Mouse (Mus musculus) midbrain, embryonic 11.5 days (tissue): ENCODE data around the gene Sh3gl3. TPM values are rescaled to one million over a fixed set of nuclear protein-coding genes. Genes with fewer than 3 reads are reported as not detected.
A peak's percentile ranks its signal among the peaks of the same experiment; 100 is the strongest.

Experiments
- ATAC-seq: fragments of 200-750 bp; cut with Nextera tagmentation; 2 replicates; pipeline ENCODE4 v1.8.0; 2017; ENCODE audit warnings: moderate TSS enrichment, moderate library complexity; ENCODE audit not compliant: low FRiP score
- DNase-seq: peaks from one replicate; pipeline ENCODE4 v3.0.0; 2015; ENCODE audit warnings: low spot score; ENCODE audit errors: missing footprints
- H3K27ac ChIP-seq: fragments of 300-500 bp; sonication (generic); 2 replicates; pipeline ENCODE4 v1.5.1; 2014; ENCODE audit warnings: low read depth, low read length
- H3K27me3 ChIP-seq: fragments of 300-500 bp; sonication (generic); 2 replicates; pipeline ENCODE4 v1.6.1; 2014; ENCODE audit warnings: mild to moderate bottlenecking, low read length, moderate library complexity, mixed read lengths; ENCODE audit not compliant: control insufficient read depth, insufficient read depth
- H3K36me3 ChIP-seq: fragments of 300-500 bp; sonication (generic); 2 replicates; pipeline ENCODE4 v1.6.1; 2014; ENCODE audit warnings: mild to moderate bottlenecking, low read length, moderate library complexity, mixed read lengths; ENCODE audit not compliant: control insufficient read depth, insufficient read depth
- H3K4me1 ChIP-seq: fragments of 300-500 bp; sonication (generic); 2 replicates; pipeline ENCODE4 v1.6.1; 2014; ENCODE audit warnings: low read length; ENCODE audit not compliant: control insufficient read depth, insufficient read depth
- H3K4me2 ChIP-seq: fragments of 300-500 bp; sonication (generic); 2 replicates; pipeline ENCODE4 v1.6.1; 2014; ENCODE audit warnings: mild to moderate bottlenecking, moderate library complexity
- H3K4me3 ChIP-seq: fragments of 300-500 bp; sonication (generic); 2 replicates; pipeline ENCODE4 v1.5.1; 2014; ENCODE audit warnings: low read depth, low read length
- H3K9ac ChIP-seq: fragments of 300-500 bp; sonication (generic); 2 replicates; pipeline ENCODE4 v1.6.1; 2014; ENCODE audit warnings: low read length
- H3K9me3 ChIP-seq: fragments of 300-500 bp; sonication (generic); 2 replicates; pipeline ENCODE4 v1.6.1; 2016; ENCODE audit warnings: low read length; ENCODE audit not compliant: control insufficient read depth
- WGBS: fragments of 180-500 bp; shearing (Covaris S2); extraction: QIAGEN DNeasy Blood & Tissue Kit; methylation state at CpG from one replicate; pipeline ENCODE4 v1.1.7; 2014; 5-methylcytosine and 5-hydroxymethylcytosine counted together
- polyA plus RNA-seq: library from polyadenylated mRNA; unstranded; fragments of >200 nt; fragmentation: Nextera tagmentation; extraction: Ambion mirVana; gene quantifications from 2 replicates; pipeline ENCODE4 v1.2.1, GENCODE M21; 2014

Sh3gl3 gene
- polyA plus RNA-seq, 1 experiment from 2014 or later, result 16.4 TPM

DNA sequence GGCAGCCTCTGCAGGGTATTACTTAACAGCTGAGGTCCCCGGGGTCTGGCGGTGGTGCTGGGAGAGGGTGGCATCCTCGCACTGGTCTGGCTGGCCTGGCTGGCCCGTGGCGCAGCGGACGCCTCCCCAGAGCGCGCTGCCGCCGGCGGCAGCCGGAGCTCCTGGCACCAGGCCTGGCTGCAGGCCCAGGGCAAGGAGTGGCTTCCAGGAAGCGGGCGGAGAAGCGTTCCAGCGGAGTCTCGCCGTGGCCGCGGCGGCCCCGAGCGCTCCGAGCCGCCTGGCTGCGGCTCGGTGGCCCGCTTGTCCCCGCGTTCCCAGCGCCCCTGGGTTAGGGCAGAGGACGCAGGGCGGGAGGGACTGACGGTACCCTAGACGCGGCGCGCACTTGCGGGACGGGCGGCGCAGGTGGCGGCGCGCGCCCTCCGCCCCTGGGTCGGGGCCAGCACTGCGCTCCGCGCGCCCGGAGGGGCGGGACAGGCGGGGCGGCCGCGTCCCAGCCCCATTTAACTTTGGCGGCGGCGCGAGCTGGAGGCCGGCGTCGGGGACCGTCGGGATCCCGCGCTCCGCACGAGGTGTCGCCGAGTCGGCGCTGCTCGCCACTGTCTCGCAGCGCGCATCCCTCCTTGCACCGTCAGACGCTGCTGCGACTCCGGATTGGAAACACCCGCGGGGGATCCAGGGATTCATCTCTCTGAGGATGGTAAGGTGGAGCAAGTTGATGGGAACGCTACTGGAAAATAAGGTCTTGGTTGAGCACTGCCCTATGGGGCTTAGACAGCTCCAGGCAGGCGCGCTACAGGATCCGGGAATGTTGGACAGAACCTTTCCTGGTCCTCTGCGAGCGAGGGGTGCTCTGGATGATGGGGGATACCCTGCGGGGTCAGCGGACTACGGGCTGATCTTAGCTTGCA lies 161.8 kb downstream of the Sh3gl3 start, which contains the start of gene Adamtsl3:
TSS of gene Adamtsl3 (plus strand) at position 484 of the 911 bp plus-strand sequence.
- 1% methylated on average over 77 of the region's 95 CpGs for WGBS
- Histone ChIP-seq H3K27ac (no peak within 1 kb of the TSS), H3K4me3 (peak within 1 kb of the TSS; percentile 37), H3K36me3 (no peaks in the 10 kb centered on the region), H3K27me3 (peaks cover 31% of the 10 kb centered on the region), H3K4me2 (peak within 1 kb of the TSS; percentile 54), H3K9ac (no peak within 1 kb of the TSS), H3K4me1 (no peaks in the 10 kb centered on the region), H3K9me3 (no peaks in the 10 kb centered on the region)
- ATAC-seq (peak; percentile 55), DNase-seq (no peak)

DNA sequence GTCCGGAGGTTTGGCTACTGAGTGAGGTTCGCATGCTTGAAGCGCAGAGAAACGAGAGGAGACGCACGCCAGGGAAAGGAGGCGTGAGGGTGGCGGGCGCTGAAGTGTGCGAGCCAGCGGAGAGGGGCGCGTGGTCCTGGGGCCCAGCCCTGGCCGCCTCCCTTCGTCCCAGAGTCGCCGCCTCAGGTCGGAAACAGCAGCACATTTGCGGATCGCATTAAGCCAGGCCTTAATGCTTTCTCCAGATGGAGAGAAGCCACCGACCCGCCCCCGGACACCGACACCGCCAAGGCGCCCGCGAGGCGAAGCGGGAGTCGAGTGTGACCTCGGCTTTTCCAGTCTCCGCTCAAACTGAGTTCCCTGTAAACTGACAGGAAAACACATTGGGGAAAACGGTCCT lies 162.5 kb downstream of the Sh3gl3 start:
- H3K27ac ChIP-seq, result no peak overlapping the region
- H3K4me1 ChIP-seq, result no peaks in the 10 kb centered on the region
- no peaks in the 10 kb centered on the region for H3K36me3 ChIP-seq
- ATAC-seq (0 out of 2 replicates have a peak, but pooled peaks have one; percentile 27), DNase-seq (peak; percentile 95)
- WGBS, result 1% methylated on average over 34 of the region's 34 CpGs
- peaks cover 31% of the 10 kb centered on the region for H3K27me3 ChIP-seq
- no peak overlapping the region for H3K9ac ChIP-seq
- H3K4me2 ChIP-seq, result peak overlapping the region; percentile 54
- H3K4me3 ChIP-seq, result peak overlapping the region; percentile 37
- H3K9me3 ChIP-seq, result no peaks in the 10 kb centered on the region

DNA sequence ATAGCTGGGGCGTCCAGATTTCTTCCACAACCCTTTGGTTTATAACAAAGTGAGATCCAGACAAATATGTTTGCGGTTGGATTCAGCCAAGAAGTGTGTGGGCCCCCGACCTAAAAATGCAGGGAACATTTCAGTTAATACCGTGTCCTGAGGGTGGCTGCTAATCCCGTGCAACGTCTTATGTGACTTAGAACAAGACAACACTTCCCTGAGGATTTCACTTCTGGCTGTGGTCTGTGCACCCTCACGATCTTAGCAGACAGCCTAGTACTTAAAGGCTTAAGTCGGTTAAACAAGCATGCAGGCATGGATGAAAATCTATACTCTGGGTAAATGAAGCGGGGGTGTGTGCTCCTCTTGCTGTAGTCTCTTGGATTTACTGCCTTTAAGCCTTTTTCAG lies 164.5 kb downstream of the Sh3gl3 start:
- Histone ChIP-seq H3K9me3 (no peaks in the 10 kb centered on the region), H3K27ac (no peak overlapping the region), H3K27me3 (peaks cover 31% of the 10 kb centered on the region), H3K4me2 (no peak overlapping the region), H3K4me3 (no peak overlapping the region), H3K4me1 (no peaks in the 10 kb centered on the region), H3K9ac (no peak overlapping the region), H3K36me3 (no peaks in the 10 kb centered on the region)
- no peak for DNase-seq
- ATAC-seq, result no peak
- WGBS, result 82% methylated on average over 9 of the region's 9 CpGs

DNA sequence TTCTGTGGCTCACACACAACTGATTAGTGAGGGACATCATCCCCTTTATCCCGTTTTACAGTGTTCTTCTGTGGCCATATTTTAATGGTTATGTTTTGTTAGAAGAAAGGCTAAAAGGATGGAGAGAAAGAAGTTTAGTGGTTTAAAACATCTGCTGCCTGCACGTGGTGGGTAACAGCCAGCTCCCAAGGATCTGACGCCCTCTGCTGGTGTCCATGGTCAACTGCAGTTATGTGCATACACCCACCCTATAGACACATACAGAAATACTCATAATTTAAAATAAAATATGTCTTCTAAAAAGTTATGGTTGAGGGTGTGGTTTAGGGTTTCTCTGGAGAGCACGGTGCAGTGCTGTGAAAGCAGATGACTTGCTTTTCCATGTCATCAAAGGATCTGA lies 164.9 kb downstream of the Sh3gl3 start:
- no peaks in the 10 kb centered on the region for H3K9me3 ChIP-seq
- H3K36me3 ChIP-seq, result no peaks in the 10 kb centered on the region
- WGBS, result 81% methylated on average over 4 of the region's 4 CpGs
- H3K27me3 ChIP-seq, result peaks cover 31% of the 10 kb centered on the region
- ATAC-seq, result no peak
- no peak overlapping the region for H3K27ac ChIP-seq
- H3K9ac ChIP-seq, result no peak overlapping the region
- no peaks in the 10 kb centered on the region for H3K4me1 ChIP-seq
- no peak for DNase-seq
- H3K4me2 ChIP-seq, result no peak overlapping the region
- no peak overlapping the region for H3K4me3 ChIP-seq

DNA sequence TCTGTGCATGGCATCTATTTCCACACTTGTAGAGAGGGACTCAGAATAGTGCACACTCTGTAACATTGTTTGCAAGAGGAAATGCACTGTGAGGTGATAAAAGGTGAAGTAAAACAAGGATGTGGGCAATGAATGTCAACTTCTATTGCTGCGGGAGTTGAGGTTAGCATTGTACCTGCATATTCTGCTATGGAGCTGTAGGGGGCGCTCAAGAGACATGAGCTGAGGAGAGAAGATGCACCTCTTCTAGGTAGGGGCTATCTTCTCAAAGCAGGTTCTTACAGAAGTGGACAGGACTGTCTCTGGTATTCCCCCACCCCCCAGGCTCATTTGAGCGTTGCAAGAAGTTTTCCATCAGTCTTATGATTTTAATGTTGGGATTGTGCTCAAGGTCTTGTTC lies 165.6 kb downstream of the Sh3gl3 start:
- ATAC-seq (no peak), DNase-seq (no peak)
- no peaks in the 10 kb centered on the region for H3K9me3 ChIP-seq
- WGBS, result 60% methylated on average over 3 of the region's 3 CpGs
- H3K27me3 ChIP-seq, result peaks cover 29% of the 10 kb centered on the region
- H3K27ac ChIP-seq, result no peak overlapping the region
- no peaks in the 10 kb centered on the region for H3K36me3 ChIP-seq
- no peak overlapping the region for H3K4me2 ChIP-seq
- no peaks in the 10 kb centered on the region for H3K4me1 ChIP-seq
- H3K4me3 ChIP-seq, result no peak overlapping the region
- H3K9ac ChIP-seq, result no peak overlapping the region

DNA sequence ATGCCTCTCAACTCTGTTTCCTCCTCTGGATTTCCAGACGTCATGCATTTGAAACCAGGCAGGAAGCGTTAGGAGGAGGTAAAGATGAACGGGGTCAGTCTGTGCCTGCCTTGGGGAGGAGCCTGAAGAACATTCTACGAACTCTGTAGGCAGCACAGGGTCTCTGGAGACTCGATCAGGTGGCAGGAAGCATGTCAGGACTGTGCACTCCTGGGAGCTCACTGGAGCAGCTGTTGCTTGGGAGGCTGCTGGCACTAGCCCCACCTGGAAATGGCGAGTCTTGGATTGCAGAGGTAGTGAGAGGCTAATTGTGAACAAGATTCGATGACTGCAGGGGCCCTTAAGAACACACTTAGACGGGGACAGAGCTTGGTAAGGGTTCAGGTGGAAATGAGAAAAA lies 167.8 kb downstream of the Sh3gl3 start:
- Histone ChIP-seq H3K27ac (no peak overlapping the region), H3K9ac (no peak overlapping the region), H3K4me1 (no peaks in the 10 kb centered on the region), H3K9me3 (no peaks in the 10 kb centered on the region), H3K4me2 (no peak overlapping the region), H3K27me3 (peaks cover 7% of the 10 kb centered on the region), H3K4me3 (no peak overlapping the region), H3K36me3 (no peaks in the 10 kb centered on the region)
- no peak for DNase-seq
- WGBS, result 55% methylated on average over 8 of the region's 8 CpGs
- ATAC-seq, result no peak

DNA sequence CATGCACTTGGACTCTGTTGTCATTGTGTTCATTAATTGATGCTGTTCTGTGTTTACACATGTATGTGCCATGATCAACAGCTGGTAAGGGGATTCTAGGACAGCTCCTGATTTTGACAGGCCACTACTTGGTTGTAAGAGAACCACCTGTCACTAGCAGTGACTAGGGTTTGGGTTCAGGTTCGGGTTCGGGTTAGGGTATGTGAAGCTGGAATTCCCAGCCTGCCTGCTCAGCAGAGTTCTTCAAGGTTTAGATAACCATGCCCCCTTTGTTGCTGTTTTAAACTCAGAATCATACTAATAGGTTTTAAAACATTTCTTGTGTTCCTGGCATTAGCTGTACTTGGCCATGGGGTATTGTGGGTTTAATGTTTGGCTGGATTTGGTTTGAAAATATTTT lies 173.1 kb downstream of the Sh3gl3 start:
- H3K9me3 ChIP-seq, result no peaks in the 10 kb centered on the region
- H3K9ac ChIP-seq, result no peak overlapping the region
- ATAC-seq (no peak), DNase-seq (no peak)
- 77% methylated on average over 2 of the region's 2 CpGs for WGBS
- no peak overlapping the region for H3K4me3 ChIP-seq
- H3K4me2 ChIP-seq, result no peak overlapping the region
- H3K27me3 ChIP-seq, result no peaks in the 10 kb centered on the region
- no peaks in the 10 kb centered on the region for H3K4me1 ChIP-seq
- H3K27ac ChIP-seq, result no peak overlapping the region
- no peaks in the 10 kb centered on the region for H3K36me3 ChIP-seq

DNA sequence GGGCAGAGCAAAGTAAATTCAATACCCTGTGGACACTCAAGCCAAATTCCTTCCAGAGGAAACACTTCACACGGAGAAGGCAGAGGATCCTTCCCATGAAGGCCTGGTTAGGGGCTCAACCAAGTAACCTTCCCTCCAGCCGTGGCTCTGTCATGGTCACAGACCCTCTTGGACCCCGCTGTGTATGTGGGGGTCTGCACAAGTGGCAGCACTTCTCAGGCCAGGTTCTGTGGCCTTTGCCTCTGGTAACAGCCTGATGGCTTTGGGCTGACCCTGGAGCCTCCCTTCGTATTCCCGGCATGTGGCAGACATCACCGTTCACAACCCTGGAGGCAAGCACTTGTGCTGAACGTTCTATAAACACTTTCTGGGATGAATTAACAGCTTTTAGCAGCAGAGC lies 176.2 kb downstream of the Sh3gl3 start:
- H3K4me2 ChIP-seq, result no peak overlapping the region
- DNase-seq, result no peak
- H3K27me3 ChIP-seq, result no peaks in the 10 kb centered on the region
- 84% methylated on average over 7 of the region's 7 CpGs for WGBS
- no peak overlapping the region for H3K27ac ChIP-seq
- no peak overlapping the region for H3K9ac ChIP-seq
- no peaks in the 10 kb centered on the region for H3K36me3 ChIP-seq
- no peak for ATAC-seq
- H3K4me3 ChIP-seq, result no peak overlapping the region
- no peaks in the 10 kb centered on the region for H3K9me3 ChIP-seq
- no peaks in the 10 kb centered on the region for H3K4me1 ChIP-seq

DNA sequence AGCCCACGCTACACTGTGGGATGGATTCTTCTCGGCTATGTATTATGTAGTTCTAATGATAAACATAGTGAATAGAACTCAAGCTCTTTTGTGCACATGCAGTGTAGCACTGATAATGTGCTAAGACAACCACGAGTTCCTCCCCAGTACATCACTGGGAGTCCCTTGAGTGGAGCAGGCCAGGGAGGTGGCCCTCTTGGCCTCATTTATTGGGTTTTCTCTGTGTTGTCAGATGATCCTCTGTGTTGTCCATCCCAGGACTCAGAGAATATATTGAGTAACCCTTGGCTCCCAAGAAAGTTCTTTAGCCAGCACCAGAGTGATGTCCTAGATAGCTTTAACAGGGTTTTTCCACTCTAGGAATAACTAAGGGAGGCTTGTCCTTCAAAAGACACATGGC lies 176.8 kb downstream of the Sh3gl3 start:
- Histone ChIP-seq H3K4me3 (no peak overlapping the region), H3K4me2 (no peak overlapping the region), H3K9me3 (no peaks in the 10 kb centered on the region), H3K4me1 (no peaks in the 10 kb centered on the region), H3K9ac (no peak overlapping the region), H3K27me3 (no peaks in the 10 kb centered on the region), H3K27ac (no peak overlapping the region), H3K36me3 (no peaks in the 10 kb centered on the region)
- DNase-seq (no peak), ATAC-seq (no peak)
- 76% methylated on average over 3 of the region's 3 CpGs for WGBS
